Mouse (Mus musculus): Measurements from ENCODE around the gene Ccr9.

Gene Ccr9

DNA sequence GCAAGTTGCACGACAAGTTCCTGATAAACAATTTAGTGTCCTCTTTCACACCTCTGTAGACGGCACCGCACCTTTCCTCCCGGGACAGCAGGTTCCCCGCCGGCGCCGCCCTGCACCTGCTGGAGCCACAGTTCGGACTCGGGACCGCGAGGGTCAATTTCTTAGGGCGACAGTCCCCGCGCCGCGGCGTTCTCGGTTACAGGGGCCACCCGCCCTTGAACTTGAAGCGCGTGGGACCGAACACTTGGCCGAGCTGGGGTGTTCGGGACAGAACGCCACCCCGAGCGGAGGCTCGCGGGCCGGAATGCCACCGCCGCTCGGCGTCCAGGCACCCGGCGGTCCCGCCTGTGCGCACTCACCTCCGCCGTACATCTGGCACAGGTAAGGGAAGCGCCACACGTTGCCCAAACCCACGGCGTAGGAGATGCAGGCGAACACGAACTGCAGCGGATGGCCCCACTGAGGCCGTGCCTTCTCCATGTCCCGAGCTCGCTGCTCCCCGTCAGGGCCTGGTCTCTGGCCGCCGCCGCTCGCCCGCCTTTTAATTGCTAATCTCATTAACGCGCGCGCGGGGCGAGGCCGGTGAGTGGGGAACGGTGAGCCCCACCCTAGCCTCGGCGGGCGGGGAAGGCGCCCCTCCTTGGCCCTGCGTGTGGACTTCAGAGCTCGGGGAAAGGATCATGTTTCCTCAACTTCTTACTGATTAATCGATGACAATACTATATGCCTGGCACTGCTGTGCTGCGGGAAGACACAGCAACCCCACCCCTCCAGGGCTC lies at the start of gene Ccr9, which contains the start of gene Slc6a20a:
Gene Ccr9, plus strand, starts transcription at position 113 of the 779 bp plus-strand sequence.
Gene Slc6a20a, minus strand, starts transcription at position 559 of the 779 bp plus-strand sequence.
- in situ Hi-C loops (cut with MboI, MseI): no loop called here

DNA sequence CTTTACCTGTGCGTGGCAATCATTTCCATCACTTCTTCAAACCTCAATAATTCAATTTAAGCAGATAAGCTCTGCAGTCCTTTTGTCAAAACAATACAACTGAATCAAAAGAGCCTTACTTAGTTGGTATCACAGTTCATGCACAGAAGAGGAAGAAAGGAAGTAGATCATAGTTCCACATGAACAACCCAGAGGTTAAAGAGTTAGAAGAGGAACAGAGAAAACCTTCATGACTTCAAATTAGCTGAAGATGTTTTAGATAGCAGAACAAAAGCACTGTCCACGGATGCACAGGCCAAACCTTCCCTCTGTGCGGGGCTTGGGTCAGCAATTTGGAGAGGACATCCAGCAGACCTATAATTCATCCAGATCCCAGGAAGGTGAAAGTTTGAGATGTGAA lies 46.6 kb upstream of the Ccr9 start:
- in situ Hi-C loops (cut with MboI, MseI): no loop called here

DNA sequence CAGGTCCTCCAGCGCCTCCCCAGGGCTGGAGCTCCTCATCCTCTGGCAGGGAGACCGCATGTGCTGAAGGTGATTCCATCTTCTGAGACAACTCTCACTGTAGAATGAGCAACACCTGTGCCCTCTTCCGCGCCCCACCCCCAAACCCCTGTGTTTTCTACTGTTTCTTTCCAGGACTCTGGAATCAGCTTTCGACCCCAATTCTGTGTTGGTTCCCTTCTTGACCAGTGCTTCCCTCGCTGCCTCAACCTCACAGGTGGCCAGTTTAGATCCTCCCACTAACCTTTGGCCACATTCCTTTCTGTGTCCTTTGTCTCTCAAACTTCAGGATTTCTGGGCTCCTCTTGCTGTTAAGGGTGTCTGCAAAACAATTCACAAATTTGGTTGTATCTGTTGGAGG lies 46.0 kb upstream of the Ccr9 start, which contains the start of gene Slc6a20b:
Gene Slc6a20b, minus strand, starts transcription at position 285 of the 400 bp plus-strand sequence.
- in situ Hi-C loops (cut with MboI, MseI): no loop called here

DNA sequence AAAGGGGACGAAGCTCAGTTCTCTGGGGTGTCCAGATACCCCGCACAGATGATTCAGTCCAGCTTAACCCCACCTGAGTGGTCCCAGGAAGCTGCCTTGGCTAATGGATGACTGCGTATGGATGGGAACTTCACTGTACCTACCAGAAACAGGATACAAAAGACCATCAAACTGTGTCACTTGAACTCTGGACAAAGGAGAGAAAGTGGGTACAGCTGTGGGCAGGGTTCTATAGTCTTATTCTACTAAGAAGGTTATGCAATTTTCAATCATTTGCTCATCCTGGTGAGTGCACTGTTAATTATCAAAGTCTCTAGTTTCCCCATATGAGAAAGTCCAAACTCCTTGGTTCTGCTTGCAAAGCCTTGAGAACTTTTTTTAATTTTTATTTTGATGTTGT lies 45.2 kb upstream of the Ccr9 start:
- in situ Hi-C loops (cut with MboI, MseI): no loop called here

DNA sequence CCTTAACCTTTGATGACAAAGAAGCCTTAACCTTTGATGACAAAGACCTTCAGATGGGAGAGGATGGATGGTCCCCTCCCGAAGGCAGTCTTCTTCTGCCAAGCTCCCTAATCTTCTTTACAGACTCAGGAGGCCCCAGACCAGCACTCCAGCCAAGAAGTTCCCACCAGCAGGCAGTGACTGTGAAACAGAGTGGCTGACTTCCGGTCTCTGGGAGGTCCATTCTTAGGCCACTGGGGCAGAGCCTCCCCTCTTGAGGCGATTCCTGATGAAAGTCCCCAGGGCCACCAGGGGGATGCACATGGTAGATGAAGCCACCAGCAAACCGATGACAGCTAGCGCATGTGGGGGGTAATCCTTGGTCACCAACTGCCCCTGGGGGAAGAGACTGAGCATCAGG lies 41.5 kb upstream of the Ccr9 start:
- in situ Hi-C loops (cut with MboI, MseI): loop anchor here (5.0 kb wide), 1 partner anchor 39 kb away; no protein-coding TSS in a partner anchor

DNA sequence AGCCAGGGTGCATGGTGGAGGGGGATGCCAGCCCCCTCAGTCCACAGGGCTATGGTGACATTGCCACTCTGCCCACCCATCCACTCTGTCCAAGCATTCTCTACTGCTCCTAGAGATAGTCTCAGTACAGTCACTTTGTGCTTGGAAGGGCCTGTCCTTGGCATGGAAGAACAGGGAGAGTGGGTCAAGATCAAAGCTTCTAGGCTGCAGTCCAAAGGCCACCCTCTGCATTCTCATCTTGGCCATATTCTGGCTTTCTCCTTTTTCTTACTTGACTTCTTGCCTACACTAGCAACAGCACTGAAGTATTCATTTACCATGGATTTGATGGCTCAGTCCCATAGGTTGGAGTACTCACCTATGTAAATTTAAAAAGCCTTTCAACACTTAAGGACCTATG lies 40.0 kb upstream of the Ccr9 start:
- in situ Hi-C loops (cut with MboI, MseI): loop anchor here (5.0 kb wide), 1 partner anchor 41 kb away; no protein-coding TSS in a partner anchor

DNA sequence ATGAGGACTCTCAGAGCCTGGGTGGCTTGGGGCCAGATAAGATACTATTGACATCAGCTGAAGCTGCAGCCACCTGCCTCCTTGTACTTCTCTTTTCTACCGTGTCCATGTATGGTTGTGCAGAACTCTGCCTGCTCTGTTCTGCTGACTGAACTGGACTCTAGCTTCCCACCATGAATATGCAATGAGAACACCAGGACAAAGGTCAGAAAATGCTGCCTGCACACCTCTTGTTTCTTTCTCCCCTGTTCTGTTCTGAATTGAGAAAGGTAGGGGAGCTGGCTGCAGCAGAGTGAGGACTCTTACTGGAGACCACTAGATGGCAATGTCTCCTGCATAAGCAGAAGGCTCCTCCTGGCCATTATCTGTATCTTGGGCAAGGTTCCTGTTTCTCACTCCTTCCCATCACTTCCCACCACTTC lies 39.6 kb upstream of the Ccr9 start:
- in situ Hi-C loops (cut with MboI, MseI): loop anchor here (5.0 kb wide), 1 partner anchor 41 kb away; no protein-coding TSS in a partner anchor

DNA sequence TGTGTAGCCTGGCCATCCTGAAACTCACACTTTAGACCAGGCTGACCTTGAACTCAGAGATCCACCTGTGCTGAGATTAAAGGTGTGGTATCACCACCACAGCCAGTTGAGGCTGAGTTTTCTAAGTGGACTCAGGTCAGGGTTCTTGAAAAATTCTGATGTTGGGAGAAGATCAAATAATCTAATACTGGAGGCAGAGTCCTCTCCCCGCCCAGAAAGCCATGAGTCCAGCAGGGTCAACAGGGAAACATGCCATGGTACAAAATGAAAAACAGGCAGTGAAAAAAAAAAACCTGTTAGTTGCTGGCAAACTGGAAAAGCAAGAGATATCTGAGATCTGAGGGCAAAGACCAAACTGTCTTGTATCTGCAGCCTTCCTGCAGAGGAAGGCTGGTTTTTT lies 38.1 kb upstream of the Ccr9 start:
- in situ Hi-C loops (cut with MboI, MseI): no loop called here

DNA sequence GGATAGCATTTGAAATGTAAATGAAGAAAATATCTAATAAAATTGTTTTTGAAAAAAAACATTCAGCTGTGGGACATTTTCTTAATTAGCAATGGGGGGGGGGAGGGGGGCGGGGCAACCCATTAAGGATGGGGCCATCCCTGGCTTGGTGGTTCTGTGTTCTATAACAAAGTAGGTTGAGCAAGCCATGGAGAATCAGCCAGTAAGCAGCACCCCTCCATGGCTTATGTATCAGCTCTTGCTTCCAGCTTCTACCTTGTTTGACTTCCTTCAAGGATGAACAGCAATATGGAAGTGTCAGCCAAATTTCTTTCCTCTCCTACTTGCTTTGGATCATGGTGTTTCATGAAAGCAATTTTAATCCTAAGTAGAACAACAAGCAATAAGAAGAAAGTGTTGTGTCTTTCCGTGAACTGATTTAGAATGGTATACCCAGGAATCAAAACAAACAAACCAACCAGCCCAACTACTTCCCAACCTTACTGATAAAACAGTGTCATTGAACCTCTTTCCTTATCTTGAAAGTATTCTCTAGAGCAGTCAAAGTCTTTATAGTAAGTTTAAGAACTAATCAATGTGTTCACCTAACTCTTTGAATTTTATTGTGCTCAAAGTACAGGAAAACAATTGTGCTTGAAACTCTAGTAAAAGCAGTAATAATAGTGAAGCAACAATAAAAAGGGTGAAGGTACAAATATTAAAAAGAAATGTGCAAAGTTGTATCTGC lies 28.3 kb upstream of the Ccr9 start:
- in situ Hi-C loops (cut with MboI, MseI): no loop called here

DNA sequence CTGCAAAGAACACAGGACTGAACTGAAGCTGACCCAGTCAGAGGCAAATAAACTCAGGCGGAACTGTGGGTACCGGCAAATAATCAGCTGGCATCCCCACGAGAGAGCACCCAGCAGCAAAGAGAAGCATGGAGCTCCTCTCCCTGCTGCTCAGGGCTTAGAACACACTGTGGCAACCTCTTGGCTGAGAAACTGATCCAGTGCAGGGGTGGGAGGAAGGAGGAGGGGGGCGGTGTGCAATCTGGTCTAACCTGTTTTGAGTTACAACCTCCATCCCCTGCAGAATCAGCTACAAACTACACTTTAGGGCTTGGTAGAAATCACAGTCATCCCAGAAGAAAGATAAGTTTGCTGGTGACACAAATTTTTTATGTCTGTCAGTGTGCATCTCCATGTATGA lies 26.9 kb upstream of the Ccr9 start:
- in situ Hi-C loops (cut with MboI, MseI): no loop called here

DNA sequence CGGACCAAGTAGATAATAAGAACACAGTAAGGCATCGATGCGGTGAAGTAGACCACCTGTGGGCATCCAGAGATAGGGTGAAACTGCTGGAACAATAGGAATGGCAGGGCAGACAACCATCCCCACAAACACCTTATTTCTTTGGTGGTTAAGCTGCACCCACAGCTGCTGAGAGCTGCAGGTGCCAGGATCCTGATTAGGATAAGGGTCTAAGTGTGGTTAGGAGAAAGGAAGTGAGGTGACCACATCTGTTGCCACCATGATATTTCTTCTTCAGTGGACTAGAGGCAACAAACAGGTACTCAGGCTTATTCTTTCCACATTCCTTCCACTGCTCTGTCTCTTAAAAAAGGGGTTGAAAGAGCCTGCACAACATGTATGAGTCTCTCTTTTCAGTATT lies 20.8 kb upstream of the Ccr9 start:
- in situ Hi-C loops (cut with MboI, MseI): loop anchor here (5.0 kb wide), 1 partner anchor 600 kb away; no protein-coding TSS in a partner anchor

DNA sequence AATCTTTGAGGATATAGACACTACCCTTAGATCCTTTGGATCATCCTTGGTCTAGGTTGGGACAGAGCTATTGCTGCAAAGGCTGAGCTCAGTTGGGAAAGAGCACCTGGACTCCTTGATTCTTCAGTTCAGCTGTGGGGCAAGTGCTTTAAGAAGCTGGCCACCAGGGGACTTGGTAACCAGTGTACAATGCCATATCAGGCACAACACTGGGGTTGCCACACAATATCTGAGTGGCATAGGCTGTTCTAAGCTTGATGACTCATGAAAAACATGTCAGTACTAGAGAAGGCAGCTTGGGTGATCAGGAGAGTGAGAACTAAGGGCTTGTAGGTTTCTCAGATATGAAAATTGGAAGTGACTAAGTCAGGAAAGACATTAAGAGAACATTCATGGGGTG lies 19.3 kb upstream of the Ccr9 start:
- in situ Hi-C loops (cut with MboI, MseI): loop anchor here (5.0 kb wide), 1 partner anchor 598 kb away; no protein-coding TSS in a partner anchor

DNA sequence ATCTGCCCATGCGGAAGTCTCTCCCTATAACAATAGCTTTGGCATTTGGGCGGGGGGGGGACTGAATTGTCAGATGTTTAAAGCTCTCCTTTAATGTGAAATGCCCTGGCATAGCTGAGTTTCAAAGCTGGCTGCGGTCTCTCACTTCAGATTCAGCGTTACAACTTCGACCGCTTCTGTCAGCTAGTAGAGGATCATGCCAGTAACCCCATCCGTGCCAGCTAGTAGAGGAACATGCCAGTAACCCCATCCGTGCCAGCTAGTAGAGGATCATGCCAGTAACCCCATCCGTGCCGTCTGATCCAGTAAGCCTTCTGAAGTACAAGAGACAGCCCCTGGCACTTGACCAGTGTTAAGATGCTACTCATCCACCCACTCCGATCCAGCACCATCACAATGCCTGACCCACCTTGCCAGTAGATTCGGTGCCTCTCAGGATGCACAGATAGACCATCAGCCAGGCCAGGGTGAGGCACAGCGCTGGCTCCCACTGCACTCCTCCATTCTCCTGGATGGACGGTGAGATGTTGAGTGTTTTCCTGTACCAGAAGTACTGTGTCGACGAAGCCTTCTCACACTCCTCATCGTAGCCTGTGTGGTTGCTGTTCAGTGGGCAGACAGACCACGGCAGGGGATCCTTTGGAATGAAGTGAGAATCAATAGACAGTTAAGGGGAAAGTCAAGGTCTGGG lies 18.1 kb upstream of the Ccr9 start:
- in situ Hi-C loops (cut with MboI, MseI): loop anchor here (5.0 kb wide), 1 partner anchor 597 kb away; no protein-coding TSS in a partner anchor

DNA sequence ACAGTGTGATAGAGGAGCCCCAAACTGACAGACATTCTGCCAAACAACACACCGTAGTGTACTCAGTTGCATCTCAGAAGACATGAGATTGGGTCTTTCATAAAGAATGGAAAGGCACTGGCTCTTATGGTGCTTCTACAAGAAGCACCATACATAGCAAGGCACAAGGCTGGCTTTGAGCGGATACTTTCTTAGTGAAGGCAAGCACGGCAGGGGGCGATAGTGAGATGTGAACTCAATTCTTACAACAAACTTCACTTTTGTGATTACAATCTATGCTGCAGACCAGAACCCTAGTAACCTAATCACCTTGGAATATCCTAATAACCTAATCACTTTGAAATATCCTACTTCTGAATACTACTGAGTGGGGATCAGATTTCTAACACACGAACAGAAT lies 12.6 kb upstream of the Ccr9 start:
- in situ Hi-C loops (cut with MboI, MseI): no loop called here

DNA sequence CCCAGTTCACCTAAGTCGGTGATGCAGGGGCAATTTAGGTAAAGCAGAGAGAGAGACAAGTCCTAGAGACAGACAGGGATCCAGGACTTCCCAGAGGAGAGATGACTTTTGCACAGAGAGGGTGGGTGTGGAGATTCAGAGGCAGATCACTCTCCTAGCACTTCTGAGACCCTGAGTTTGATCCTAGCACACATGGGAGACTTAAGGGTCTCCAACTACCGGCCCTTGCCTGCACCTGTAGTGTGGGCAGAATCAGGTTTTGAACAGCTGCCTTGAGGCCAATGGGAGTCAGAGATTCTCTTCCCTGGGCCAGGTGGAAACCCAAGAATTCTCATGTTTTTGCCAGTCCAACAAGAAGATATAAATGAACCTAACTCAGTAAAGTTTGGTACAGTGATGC lies 959 bp downstream of the Ccr9 start:
- in situ Hi-C loops (cut with MboI, MseI): no loop called here

DNA sequence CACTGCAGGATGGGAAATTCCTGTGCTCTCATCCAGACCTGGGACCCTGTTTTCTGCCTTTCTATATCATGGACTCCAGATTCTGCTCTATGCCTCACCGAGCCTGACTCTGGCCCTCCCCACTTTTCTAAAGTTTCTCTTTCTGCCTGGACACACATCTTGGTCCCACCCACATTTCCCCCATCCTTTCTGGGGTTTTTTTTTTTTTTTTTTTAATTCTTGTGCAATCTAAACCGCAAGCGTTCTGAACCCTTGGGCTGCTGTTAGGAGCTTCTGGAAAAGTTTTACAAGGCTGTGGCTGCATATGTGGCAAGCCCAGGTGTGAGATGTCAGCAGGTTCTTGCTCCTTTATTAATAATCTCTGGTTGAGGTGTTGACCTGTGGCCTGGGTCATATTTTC lies 5.5 kb downstream of the Ccr9 start:
- in situ Hi-C loops (cut with MboI, MseI): no loop called here

DNA sequence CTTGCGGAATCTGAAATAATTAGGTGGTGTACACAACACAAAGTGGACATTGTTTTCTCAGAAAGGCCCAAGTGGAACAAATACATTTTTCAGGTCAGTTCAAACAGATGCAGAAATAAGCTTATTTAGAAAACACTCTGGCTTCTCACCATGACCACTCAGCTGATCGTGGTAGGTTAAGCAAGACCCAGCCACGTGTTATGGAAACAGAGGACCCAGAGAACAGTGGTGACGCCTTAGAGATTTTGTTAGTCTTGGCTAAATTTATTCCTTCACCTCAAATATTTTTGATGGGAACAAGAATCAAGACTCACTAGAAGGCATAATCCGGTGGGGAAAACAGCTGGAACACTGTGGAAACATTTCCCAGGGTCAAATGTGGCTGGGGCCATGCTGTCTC lies 8.0 kb downstream of the Ccr9 start:
- in situ Hi-C loops (cut with MboI, MseI): no loop called here

DNA sequence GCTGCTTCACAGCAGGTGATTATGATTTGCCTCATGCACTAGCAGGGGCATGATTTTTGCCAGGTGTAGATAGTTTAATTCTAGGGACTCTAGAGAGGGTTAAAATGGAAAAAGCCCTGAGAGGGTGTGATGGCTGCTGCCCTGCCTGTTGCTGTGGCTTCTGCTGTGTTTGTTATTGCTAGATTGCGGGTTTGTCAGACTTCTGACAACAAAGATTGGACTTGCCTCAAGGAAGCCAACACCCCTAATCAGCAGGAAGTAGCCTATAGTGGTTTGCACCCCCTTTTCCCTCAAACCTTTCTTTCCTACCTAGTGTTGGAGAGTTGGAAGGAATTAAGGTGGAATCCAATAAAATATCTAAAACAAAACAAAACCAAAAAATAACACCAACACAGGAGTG lies 10.0 kb downstream of the Ccr9 start:
- in situ Hi-C loops (cut with MboI, MseI): no loop called here

DNA sequence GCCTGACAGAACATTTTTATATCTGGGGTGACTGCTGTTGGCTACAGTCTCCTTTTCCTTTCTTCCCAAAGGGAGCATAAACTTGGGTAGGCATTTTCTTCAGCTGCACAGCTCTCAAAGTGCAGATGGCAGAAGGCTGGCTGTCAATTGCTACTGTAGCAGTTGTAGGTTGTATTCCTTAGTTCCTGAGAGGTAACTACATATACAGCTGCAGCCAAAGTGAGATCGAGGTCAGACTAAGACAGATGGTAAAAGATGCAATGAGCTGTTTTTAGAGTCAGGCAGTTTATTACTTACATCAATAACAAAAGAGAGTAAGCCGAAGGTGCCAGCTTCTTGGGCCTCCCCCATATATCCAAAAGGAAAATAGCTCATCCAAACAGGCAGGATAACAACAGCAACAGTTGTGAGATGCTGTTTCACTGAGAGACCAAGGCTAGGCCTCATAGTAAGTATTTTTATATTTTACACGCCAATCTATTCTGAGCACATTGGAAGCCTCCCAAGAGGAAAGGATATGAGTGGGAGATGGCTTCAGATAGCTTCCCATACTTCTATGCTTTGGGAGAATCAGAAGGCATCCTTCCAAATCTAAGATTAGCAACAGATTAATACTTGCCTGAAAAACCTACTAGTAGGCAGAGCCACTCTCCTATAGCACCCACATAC lies 17.5 kb downstream of the Ccr9 start:
- in situ Hi-C loops (cut with MboI, MseI): no loop called here

DNA sequence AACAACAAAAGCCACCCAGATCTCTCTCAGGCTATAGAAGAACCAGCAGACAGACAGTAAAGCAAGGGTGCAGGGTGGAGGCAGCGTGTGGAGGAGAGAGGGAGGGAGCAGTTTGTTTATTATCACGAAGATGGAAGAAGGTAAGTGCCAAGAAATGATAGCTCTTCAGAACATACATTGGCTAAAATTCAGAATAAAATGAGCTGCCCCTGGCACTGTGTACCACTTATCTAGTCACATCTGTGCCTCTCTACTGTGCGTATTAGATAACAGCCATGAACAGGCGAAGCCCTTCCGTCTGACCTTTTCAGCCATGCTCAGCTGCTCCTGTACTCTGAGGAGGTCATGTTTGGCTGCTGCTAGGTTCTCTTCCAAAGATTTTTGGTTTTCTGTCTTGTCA lies 23.6 kb downstream of the Ccr9 start:
- in situ Hi-C loops (cut with MboI, MseI): no loop called here

DNA sequence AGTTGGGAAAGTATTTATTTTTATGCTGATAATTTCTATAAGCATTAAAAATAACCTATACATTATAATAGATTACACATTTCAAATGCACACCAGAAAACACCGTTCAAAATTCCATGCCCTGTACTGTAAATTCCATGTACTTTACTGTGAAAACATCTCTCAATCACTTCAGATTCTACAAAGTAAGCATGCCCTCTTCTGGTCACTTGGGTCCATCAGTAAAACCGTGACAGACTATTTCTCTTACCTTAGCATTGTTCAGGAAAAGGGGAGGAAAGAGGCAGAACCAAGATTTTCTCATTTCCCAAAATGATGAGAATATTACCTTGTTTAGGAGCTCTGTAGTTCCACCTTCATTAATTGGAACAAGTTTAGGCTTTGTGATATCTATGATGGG lies 31.0 kb downstream of the Ccr9 start:
- in situ Hi-C loops (cut with MboI, MseI): no loop called here

Measured in regulatory T cell (primary cell).